Mouse (Mus musculus) limb, embryonic 14.5 days (tissue): Measurements from ENCODE around the gene C530008M17Rik. TPM values are rescaled to one million over a fixed set of nuclear protein-coding genes. Genes with fewer than 3 reads are reported as not detected.

Source experiments
- ATAC-seq: fragments of 200-750 bp; cut with Nextera tagmentation; 2 replicates; pipeline ENCODE4 v1.8.0; 2017; ENCODE audit warnings: low read depth, moderate number of reproducible peaks, moderate TSS enrichment; ENCODE audit not compliant: low FRiP score
- DNase-seq: peaks from one replicate; pipeline ENCODE4 v3.0.0-alpha.2; 2015; ENCODE audit warnings: low spot score
- H3K27ac ChIP-seq: fragments of 300-500 bp; sonication (generic); replicated peaks from 2 replicates; pipeline ENCODE4 v1.5.1; 2014; ENCODE audit warnings: low read depth, mild to moderate bottlenecking, low read length, moderate library complexity, mixed read lengths
- H3K27me3 ChIP-seq: fragments of 300-500 bp; sonication (generic); 2 replicates; pipeline ENCODE4 v1.6.1; 2014; ENCODE audit warnings: low read length, mixed read lengths; ENCODE audit not compliant: control insufficient read depth, insufficient read depth
- H3K36me3 ChIP-seq: fragments of 300-500 bp; sonication (generic); 2 replicates; pipeline ENCODE4 v1.6.1; 2014; ENCODE audit warnings: mild to moderate bottlenecking, low read length, moderate library complexity, mixed read lengths; ENCODE audit not compliant: control insufficient read depth, insufficient read depth
- H3K4me1 ChIP-seq: fragments of 300-500 bp; sonication (generic); 2 replicates; pipeline ENCODE4 v1.6.1; 2014; ENCODE audit warnings: antibody characterized with exemption, low read length, mixed read lengths; ENCODE audit not compliant: control insufficient read depth, insufficient read depth
- H3K4me2 ChIP-seq: fragments of 300-500 bp; sonication (generic); replicated peaks from 2 replicates; pipeline ENCODE4 v1.6.1; 2014; ENCODE audit warnings: low read depth, mild to moderate bottlenecking, low read length, moderate library complexity; ENCODE audit not compliant: severe bottlenecking
- H3K4me3 ChIP-seq: fragments of 300-500 bp; sonication (generic); replicated peaks from 2 replicates; pipeline ENCODE4 v1.5.1; 2014; ENCODE audit warnings: low read length
- H3K9ac ChIP-seq: fragments of 300-500 bp; sonication (generic); 2 replicates; pipeline ENCODE4 v1.6.1; 2014; ENCODE audit warnings: mild to moderate bottlenecking, low read depth, low read length, moderate library complexity; ENCODE audit not compliant: severe bottlenecking
- H3K9me3 ChIP-seq: fragments of 300-500 bp; sonication (generic); 2 replicates; pipeline ENCODE4 v1.6.1; 2016; ENCODE audit warnings: low read length; ENCODE audit not compliant: control insufficient read depth
- POLR2A ChIP-seq: fragments of 200-500 bp; IDR thresholded peaks from 2 replicates; pipeline ENCODE4 v1.8.0; 2012; ENCODE audit warnings: inconsistent platforms, mild to moderate bottlenecking, moderate library complexity, borderline replicate concordance; ENCODE audit not compliant: insufficient read depth, insufficient read length; ENCODE audit errors: extremely low read depth
- WGBS: fragments of 180-500 bp; shearing (Covaris S2); extraction: QIAGEN DNeasy Blood & Tissue Kit; methylation state at CpG from one replicate; pipeline ENCODE4 v1.1.7; 2014; 5-methylcytosine and 5-hydroxymethylcytosine counted together
- polyA plus RNA-seq, 2 experiments: library from polyadenylated mRNA; depleted of rRNA in 1 of 2; stranded (reverse) in 1 of 2; unstranded in 1 of 2; fragments of >200 nt; fragmentation: Nextera tagmentation in 1 of 2; extraction: Ambion mirVana in 1 of 2; gene quantifications; 2 replicates each; pipeline versions ENCODE4 v1.2.1 to v1.2.3; 2012 to 2014

The C530008M17Rik gene
- polyA plus RNA-seq, 2 experiments = 12.6 to 26.5 TPM

DNA sequence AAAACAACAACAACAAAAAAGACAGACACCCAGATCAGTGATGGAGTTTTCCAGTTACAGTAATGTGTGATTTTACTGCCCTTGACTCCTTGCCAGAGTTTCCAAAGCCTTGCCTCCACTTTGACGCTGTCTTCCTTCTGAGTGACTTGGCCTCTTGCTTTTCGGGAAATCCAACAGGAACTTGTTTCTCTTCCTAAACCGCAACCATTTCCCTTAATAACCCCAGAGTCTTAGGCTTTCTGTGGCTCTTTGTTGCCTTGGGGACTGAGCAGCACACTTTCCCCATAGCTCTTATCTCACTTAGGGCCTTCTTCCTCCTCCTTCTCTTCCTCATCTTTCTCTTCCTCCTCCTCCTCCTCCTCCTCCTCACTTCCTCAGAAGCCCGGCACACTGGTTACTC lies 19.1 kb downstream of the C530008M17Rik start:
- DNase-seq (peak; percentile 53), ATAC-seq (no peak)
- no peak for TF ChIP-seq POLR2A
- Histone ChIP-seq H3K9me3 (no peaks in the 10 kb centered on the region), H3K27me3 (no peaks in the 10 kb centered on the region), H3K4me2 (no peak overlapping the region), H3K4me1 (peaks cover 8% of the 10 kb centered on the region; the same call in 1 of the 2 replicates), H3K27ac (0 out of 2 replicates have a peak overlapping the region, but pooled peaks have one; percentile 58), H3K36me3 (no peaks in the 10 kb centered on the region), H3K9ac (no peak overlapping the region), H3K4me3 (no peak overlapping the region)
- WGBS = 45% methylated on average over 4 of the region's 4 CpGs

DNA sequence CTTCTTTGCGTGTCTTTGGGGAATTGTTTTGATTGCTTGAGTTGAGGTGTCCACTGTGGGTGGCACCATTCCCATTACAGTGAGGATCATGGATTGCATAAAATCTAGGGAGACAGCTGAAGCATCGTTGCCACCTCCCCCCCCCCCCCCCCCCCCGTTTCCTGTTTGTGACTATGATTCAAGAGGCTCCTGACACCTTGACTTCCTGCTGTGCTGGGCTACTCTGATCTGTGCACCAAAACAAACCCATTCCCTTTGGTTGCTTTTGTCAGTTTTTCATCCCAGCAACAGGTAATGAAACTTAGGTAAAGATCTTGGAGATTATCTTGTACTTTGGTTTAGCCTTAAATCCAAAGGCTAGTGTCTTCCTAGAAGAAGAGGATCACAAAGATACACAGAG lies 24.6 kb downstream of the C530008M17Rik start:
- Histone ChIP-seq H3K36me3 (no peaks in the 10 kb centered on the region), H3K9ac (no peak overlapping the region), H3K4me1 (0 out of 2 replicates have a peak, but pooled peaks cover 2% of the 10 kb centered on the region), H3K9me3 (no peaks in the 10 kb centered on the region), H3K27ac (no peak overlapping the region), H3K4me2 (no peak overlapping the region), H3K4me3 (no peak overlapping the region), H3K27me3 (no peaks in the 10 kb centered on the region)
- WGBS = 86% methylated on average over 2 of the region's 3 CpGs
- ATAC-seq (no peak), DNase-seq (no peak)
- TF ChIP-seq POLR2A = no peak

DNA sequence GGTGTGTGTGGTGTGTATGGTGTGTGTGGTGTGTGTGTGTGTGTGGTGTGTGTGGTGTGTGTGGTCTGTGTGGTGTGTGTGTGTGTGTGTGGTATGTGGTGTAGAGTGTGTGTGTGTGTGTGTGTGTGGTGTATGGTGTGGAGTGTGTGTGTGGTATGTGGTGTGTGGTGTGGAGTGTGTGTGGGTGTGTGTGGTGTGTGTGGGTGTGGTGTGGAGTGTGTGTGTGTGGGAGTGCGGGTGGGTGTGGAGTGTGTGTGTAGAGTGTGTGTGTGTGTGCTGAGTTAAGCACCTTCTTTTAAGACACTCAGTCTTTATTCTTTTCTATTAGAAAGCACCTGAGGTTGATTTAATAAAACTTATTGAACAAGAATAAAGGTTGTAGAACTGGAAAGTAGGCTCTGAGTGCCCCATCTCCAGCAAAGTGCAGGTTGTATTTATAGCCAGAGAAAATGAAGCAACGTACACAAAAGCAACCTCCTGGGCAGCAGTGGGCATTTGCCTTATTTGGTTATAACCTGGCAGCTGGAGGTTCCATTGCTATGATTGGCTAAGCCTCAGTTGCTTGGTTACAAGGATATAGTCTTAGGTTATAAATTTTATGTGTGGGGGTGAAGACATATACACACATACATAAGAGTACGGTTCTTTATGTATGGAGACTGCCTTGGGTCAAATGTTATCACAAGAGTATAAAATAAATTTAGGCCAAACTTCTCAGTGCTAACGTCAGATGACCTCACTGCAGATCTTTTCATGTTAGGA lies 25.8 kb downstream of the C530008M17Rik start:
- WGBS = 55% methylated on average over 4 of the region's 4 CpGs
- H3K27me3 ChIP-seq = no peaks in the 10 kb centered on the region
- no peaks in the 10 kb centered on the region for H3K9me3 ChIP-seq
- H3K4me1 ChIP-seq = 0 out of 2 replicates have a peak, but pooled peaks cover 2% of the 10 kb centered on the region
- no peak overlapping the region for H3K4me2 ChIP-seq
- H3K4me3 ChIP-seq = no peak overlapping the region
- no peaks in the 10 kb centered on the region for H3K36me3 ChIP-seq
- no peak overlapping the region for H3K9ac ChIP-seq
- DNase-seq (no peak), ATAC-seq (no peak; the same call in 1 of the 2 replicates)
- no peak overlapping the region for H3K27ac ChIP-seq
- TF ChIP-seq POLR2A = no peak

DNA sequence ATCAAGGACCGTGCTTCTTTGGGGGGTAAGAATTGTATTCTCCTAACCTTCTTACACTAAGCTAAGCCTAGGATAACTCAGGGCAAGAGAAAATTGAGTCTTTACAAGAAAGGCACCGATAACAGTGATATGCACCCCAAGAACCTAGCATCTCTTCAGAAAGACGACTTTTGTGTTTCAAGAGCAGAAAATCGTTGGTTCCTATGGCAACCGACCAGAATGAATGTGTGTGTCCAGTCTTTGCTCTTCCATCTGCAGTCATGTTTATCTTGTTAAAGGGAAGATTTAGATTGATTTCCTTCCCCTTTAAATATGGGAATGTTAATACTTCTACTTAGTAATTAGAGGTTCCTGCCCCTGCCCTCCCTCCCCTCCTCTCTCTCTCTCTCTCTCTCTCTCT lies 27.1 kb downstream of the C530008M17Rik start:
- WGBS = 78% methylated on average over 5 of the region's 5 CpGs
- DNase-seq = no peak
- H3K9ac ChIP-seq = no peak overlapping the region
- H3K27ac ChIP-seq = no peak overlapping the region
- H3K27me3 ChIP-seq = no peaks in the 10 kb centered on the region
- H3K4me1 ChIP-seq = peaks cover 4% of the 10 kb centered on the region; the same call in 1 of the 2 replicates
- no peak for ATAC-seq
- H3K36me3 ChIP-seq = no peaks in the 10 kb centered on the region
- no peak overlapping the region for H3K4me3 ChIP-seq
- H3K9me3 ChIP-seq = no peaks in the 10 kb centered on the region
- H3K4me2 ChIP-seq = no peak overlapping the region
- TF ChIP-seq POLR2A = no peak

DNA sequence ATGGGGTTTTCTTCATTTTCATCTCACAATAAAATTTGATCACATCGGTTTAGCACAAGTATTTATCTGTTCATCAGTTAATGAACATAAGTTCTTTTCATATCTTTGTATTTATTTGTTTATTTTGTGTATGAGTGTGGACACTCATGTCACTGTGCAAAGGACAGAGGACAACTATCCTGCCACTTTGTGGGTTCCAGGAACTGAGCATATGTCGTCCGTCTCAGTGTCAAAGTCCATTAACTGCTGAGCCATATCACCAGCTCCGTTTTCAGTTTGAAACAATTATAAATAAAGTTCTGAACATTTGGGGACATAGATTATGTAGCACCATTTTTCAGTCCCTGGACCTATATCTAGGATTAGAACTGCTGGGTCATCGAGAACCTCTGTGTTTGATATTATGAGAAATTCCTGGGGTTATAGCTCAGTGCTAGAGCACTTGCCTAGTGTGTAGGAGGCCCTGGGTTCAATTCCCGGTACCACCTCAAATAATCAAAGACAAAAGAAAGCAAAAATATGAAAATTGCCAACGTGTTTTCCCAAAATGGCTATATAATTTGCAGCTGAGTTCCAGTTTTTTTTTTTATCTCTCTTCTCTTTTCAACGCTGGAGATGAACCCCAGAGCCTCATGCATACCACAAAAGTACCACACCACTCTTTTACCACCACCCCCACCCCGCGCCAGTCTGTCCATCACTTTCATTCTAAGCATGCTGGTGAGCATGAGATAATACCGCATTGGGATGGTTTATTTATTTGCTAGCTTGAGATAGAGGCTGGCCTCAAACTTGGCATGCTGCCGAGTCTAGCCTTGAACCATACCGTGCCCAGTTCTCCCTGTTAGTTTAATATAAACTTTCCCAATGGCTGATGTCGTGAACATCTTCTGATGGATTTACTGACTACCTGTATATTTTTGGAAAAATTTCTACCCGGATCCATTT lies 28.6 kb downstream of the C530008M17Rik start:
- Histone ChIP-seq H3K36me3 (no peaks in the 10 kb centered on the region), H3K27me3 (no peaks in the 10 kb centered on the region), H3K27ac (no peak overlapping the region), H3K4me2 (no peak overlapping the region), H3K4me1 (peaks cover 7% of the 10 kb centered on the region; the same call in 1 of the 2 replicates), H3K4me3 (no peak overlapping the region), H3K9me3 (no peaks in the 10 kb centered on the region), H3K9ac (no peak overlapping the region)
- no peak for DNase-seq
- ATAC-seq = no peak
- no peak for TF ChIP-seq POLR2A
- WGBS = 89% methylated on average over 15 of the region's 15 CpGs
